Mouse (Mus musculus): ENCODE results near the gene Vps13d. TPM values are rescaled to one million over a fixed set of nuclear protein-coding genes. Genes with fewer than 3 reads are reported as not detected.

Vps13d gene
- polyA plus RNA-seq, 1 experiment from 2014 or later = 6.6 TPM

GRCm38 (mm10) chr4:145034506-145035243, 160.1 kb downstream of the Vps13d start:
- Histone ChIP-seq H3K27me3 (ENCODE audit: insufficient read depth, low read length) (no peaks in the 10 kb centered on the region), H3K9me3 (ENCODE audit: low read length) (no peaks in the 10 kb centered on the region), H3K4me3 (ENCODE audit: low read depth, low read length) (no peak overlapping the region), H3K9ac (replicated peaks) (peak overlapping the region; percentile 51), H3K4me2 (ENCODE audit: low read depth, low read length) (peak overlapping the region; percentile 50), H3K27ac (ENCODE audit: low read depth) (peak overlapping the region; percentile 70), H3K4me1 (ENCODE audit: insufficient read depth) (peaks cover 68% of the 10 kb centered on the region), H3K36me3 (replicated peaks; ENCODE audit: insufficient read depth, low read length) (peaks cover 19% of the 10 kb centered on the region)
- TF ChIP-seq CTCF (IDR thresholded peaks at IDR 0.05; ENCODE audit: low read depth) (no peak), EP300 (IDR thresholded peaks at IDR 0.05; ENCODE audit: low read depth) (peak; percentile 98)
- WGBS (ENCODE audit: insufficient replicate concordance) = 23% methylated on average over 11 of the region's 11 CpGs
- ATAC-seq (peak; percentile 86), DNase-seq (peak; percentile 74)

- no peak overlapping the region for H3K4me3 ChIP-seq (ENCODE audit: low read depth, low read length)
- H3K4me1 ChIP-seq (ENCODE audit: insufficient read depth) = peaks cover 62% of the 10 kb centered on the region
- peak; percentile 25 for ATAC-seq
- WGBS (ENCODE audit: insufficient replicate concordance) = 18% methylated on average over 2 of the region's 2 CpGs
- H3K4me2 ChIP-seq (ENCODE audit: low read depth, low read length) = peak overlapping the region; percentile 11; the same call in 1 of the 2 replicates
- TF ChIP-seq EP300 (IDR thresholded peaks at IDR 0.05; ENCODE audit: low read depth) (peak; percentile 95), CTCF (IDR thresholded peaks at IDR 0.05; ENCODE audit: low read depth) (no peak)
- peak overlapping the region; percentile 70 for H3K27ac ChIP-seq (ENCODE audit: low read depth)
- no peaks in the 10 kb centered on the region for H3K9me3 ChIP-seq (ENCODE audit: low read length)
- DNase-seq = no peak
- no peaks in the 10 kb centered on the region for H3K27me3 ChIP-seq (ENCODE audit: insufficient read depth, low read length)
- H3K36me3 ChIP-seq (replicated peaks; ENCODE audit: insufficient read depth, low read length) = peaks cover 17% of the 10 kb centered on the region
- H3K9ac ChIP-seq (replicated peaks) = peak overlapping the region; percentile 33
These were observed 161.4 kb downstream of the Vps13d start for GRCm38 (mm10) chr4:145033392-145033791.

- Histone ChIP-seq H3K4me1 (ENCODE audit: insufficient read depth) (peaks cover 55% of the 10 kb centered on the region), H3K27me3 (ENCODE audit: insufficient read depth, low read length) (no peaks in the 10 kb centered on the region), H3K4me3 (ENCODE audit: low read depth, low read length) (no peak overlapping the region), H3K4me2 (ENCODE audit: low read depth, low read length) (no peak overlapping the region), H3K36me3 (replicated peaks; ENCODE audit: insufficient read depth, low read length) (peaks cover 15% of the 10 kb centered on the region), H3K9me3 (ENCODE audit: low read length) (no peaks in the 10 kb centered on the region), H3K9ac (replicated peaks) (no peak overlapping the region), H3K27ac (ENCODE audit: low read depth) (peak overlapping the region; percentile 19; the same call in 1 of the 2 replicates)
- no peak for ATAC-seq
- no peak for DNase-seq
- WGBS (ENCODE audit: insufficient replicate concordance) = 40% methylated on average over 2 of the region's 2 CpGs
- TF ChIP-seq EP300 (IDR thresholded peaks at IDR 0.05; ENCODE audit: low read depth) (no peak), CTCF (IDR thresholded peaks at IDR 0.05; ENCODE audit: low read depth) (no peak)
These were observed 162.2 kb downstream of the Vps13d start for GRCm38 (mm10) chr4:145032637-145033036.

GRCm38 (mm10) chr4:145031510-145031909, 163.3 kb downstream of the Vps13d start:
- no peak overlapping the region for H3K4me3 ChIP-seq (ENCODE audit: low read depth, low read length)
- peaks cover 6% of the 10 kb centered on the region for H3K36me3 ChIP-seq (replicated peaks; ENCODE audit: insufficient read depth, low read length)
- WGBS (ENCODE audit: insufficient replicate concordance) = 76% methylated on average over 4 of the region's 4 CpGs
- H3K9me3 ChIP-seq (ENCODE audit: low read length) = no peaks in the 10 kb centered on the region
- H3K4me2 ChIP-seq (ENCODE audit: low read depth, low read length) = no peak overlapping the region
- TF ChIP-seq EP300 (IDR thresholded peaks at IDR 0.05; ENCODE audit: low read depth) (no peak), CTCF (IDR thresholded peaks at IDR 0.05; ENCODE audit: low read depth) (no peak)
- DNase-seq = no peak
- peaks cover 58% of the 10 kb centered on the region for H3K4me1 ChIP-seq (ENCODE audit: insufficient read depth)
- H3K27me3 ChIP-seq (ENCODE audit: insufficient read depth, low read length) = no peaks in the 10 kb centered on the region
- H3K27ac ChIP-seq (ENCODE audit: low read depth) = no peak overlapping the region
- ATAC-seq = no peak
- H3K9ac ChIP-seq (replicated peaks) = no peak overlapping the region

- TF ChIP-seq CTCF (IDR thresholded peaks at IDR 0.05; ENCODE audit: low read depth) (no peak), EP300 (IDR thresholded peaks at IDR 0.05; ENCODE audit: low read depth) (peak; percentile 57)
- peaks cover 44% of the 10 kb centered on the region for H3K4me1 ChIP-seq (ENCODE audit: insufficient read depth)
- no peak overlapping the region for H3K4me2 ChIP-seq (ENCODE audit: low read depth, low read length)
- DNase-seq = no peak
- WGBS (ENCODE audit: insufficient replicate concordance) = 44% methylated on average over 7 of the region's 7 CpGs
- H3K4me3 ChIP-seq (ENCODE audit: low read depth, low read length) = no peak overlapping the region
- peak; percentile 12; the same call in 1 of the 2 replicates for ATAC-seq
- no peak overlapping the region for H3K9ac ChIP-seq (replicated peaks)
- H3K27me3 ChIP-seq (ENCODE audit: insufficient read depth, low read length) = no peaks in the 10 kb centered on the region
- no peaks in the 10 kb centered on the region for H3K9me3 ChIP-seq (ENCODE audit: low read length)
- H3K36me3 ChIP-seq (replicated peaks; ENCODE audit: insufficient read depth, low read length) = no peaks in the 10 kb centered on the region
- H3K27ac ChIP-seq (ENCODE audit: low read depth) = peak overlapping the region; percentile 24; the same call in 1 of the 2 replicates
These were observed 168.4 kb downstream of the Vps13d start for GRCm38 (mm10) chr4:145026449-145026851.

GRCm38 (mm10) chr4:145025409-145025762, 169.4 kb downstream of the Vps13d start:
- WGBS (ENCODE audit: insufficient replicate concordance) = 50% methylated on average over 7 of the region's 7 CpGs
- Histone ChIP-seq H3K27ac (ENCODE audit: low read depth) (peak overlapping the region; percentile 41; the same call in 1 of the 2 replicates), H3K36me3 (replicated peaks; ENCODE audit: insufficient read depth, low read length) (no peaks in the 10 kb centered on the region), H3K4me2 (ENCODE audit: low read depth, low read length) (no peak overlapping the region), H3K27me3 (ENCODE audit: insufficient read depth, low read length) (no peaks in the 10 kb centered on the region), H3K9me3 (ENCODE audit: low read length) (no peaks in the 10 kb centered on the region), H3K4me1 (ENCODE audit: insufficient read depth) (peaks cover 44% of the 10 kb centered on the region), H3K4me3 (ENCODE audit: low read depth, low read length) (no peak overlapping the region), H3K9ac (replicated peaks) (no peak overlapping the region)
- ATAC-seq = no peak
- DNase-seq = no peak
- TF ChIP-seq CTCF (IDR thresholded peaks at IDR 0.05; ENCODE audit: low read depth) (no peak), EP300 (IDR thresholded peaks at IDR 0.05; ENCODE audit: low read depth) (no peak)
